Mouse (Mus musculus) ovary, adult 2 months (tissue): ENCODE data around the gene Atp6v1b1. TPM values are rescaled to one million over a fixed set of nuclear protein-coding genes. Genes with fewer than 3 reads are reported as not detected.

ENCODE experiments used
- polyA plus RNA-seq: library from polyadenylated mRNA; depleted of rRNA; stranded (reverse); fragments of >200 nt; gene quantifications from 2 replicates; pipeline ENCODE4 v1.2.3, GENCODE M21; 2012; rRNA removed

The Atp6v1b1 gene
- polyA plus RNA-seq, result 2.4 and 3.4 TPM in 2 replicates

GRCm38 (mm10) chr6:83742761-83743160 is at the start of gene Atp6v1b1:
Gene Atp6v1b1, plus strand, starts transcription at chr6:83742990.

GRCm38 (mm10) chr6:83711067-83711675 is 31.6 kb upstream of the Atp6v1b1 start, which contains the start of gene Vax2:
Gene Vax2, plus strand, starts transcription at chr6:83711264.

DNA sequence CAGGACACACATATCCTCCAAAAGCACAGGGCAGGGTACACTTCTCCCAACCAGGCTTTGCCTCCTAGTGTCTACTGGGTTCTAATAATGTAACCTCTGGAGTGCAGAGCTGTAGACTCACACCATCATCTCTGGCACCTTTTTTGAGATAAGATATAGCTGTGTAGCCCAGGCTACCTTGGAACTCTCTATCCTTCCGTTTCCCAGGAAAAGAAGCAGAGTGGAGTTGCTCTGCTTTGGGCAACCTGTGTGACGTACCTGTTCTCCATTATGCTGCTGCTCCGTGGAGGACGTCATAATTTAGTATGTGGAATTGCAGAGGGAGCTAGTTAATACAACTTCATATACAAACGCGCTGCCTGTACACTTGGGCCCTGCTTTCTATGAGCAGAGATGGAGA is 19.6 kb downstream of the Atp6v1b1 start, which contains the start of gene Ankrd53:
Ankrd53 (plus strand) TSS at position 301 of the 400 bp plus-strand sequence.

GRCm38 (mm10) chr6:83775638-83776293 is 33.0 kb downstream of the Atp6v1b1 start, which contains the start of gene Tex261:
Gene Tex261, minus strand, starts transcription at chr6:83775813.

DNA sequence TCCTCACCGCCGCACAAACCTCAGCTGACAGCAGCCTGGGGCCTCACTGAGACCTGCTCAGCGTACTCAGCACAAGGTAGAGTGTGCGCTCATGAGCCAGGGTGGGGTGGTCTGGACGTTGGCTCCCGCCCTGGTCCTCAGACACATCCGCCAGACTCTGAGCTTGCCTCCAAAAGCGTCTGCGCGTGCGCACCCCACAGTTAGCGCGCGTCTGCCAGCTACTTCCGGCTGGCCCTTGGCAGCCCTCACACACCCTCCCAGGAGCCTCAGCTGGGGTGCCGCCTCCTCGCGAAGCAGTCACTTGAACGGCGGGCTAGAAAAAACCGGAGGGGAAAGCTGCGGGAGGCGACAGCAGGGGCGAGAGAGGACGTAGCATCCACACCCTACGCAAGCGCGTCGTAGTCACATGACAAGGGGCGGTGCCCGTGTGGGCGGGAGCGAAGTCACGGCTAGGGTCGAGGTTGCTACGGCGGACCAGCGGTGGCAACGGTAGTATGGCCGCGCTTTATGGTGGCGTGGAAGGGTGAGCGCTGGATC is 52.0 kb downstream of the Atp6v1b1 start, which contains the start of gene Nagk:
Nagk (plus strand) TSS at position 223 of the 537 bp plus-strand sequence.

Other genes with a start within 250 kb of the Atp6v1b1 start
- 57.3 and 60.1 TPM in 2 replicates for gene Dguok, start 236.0 kb upstream of the Atp6v1b1 start, polyA plus RNA-seq
- gene Actg2, start 206.7 kb upstream of the Atp6v1b1 start, polyA plus RNA-seq, result 499 and 574 TPM in 2 replicates
- gene Stambp, start 170.3 kb upstream of the Atp6v1b1 start, polyA plus RNA-seq, result 10.4 and 14.2 TPM in 2 replicates
- gene Clec4f, start 86.8 kb upstream of the Atp6v1b1 start, polyA plus RNA-seq, result not detected in 2 replicates
- gene Cd207, start 65.1 kb upstream of the Atp6v1b1 start, polyA plus RNA-seq, result not detected in 2 replicates
- gene Vax2, start 31.7 kb upstream of the Atp6v1b1 start, polyA plus RNA-seq, result not detected in 2 replicates
- not detected in 2 replicates for gene Ankrd53, start 19.7 kb downstream of the Atp6v1b1 start, polyA plus RNA-seq
- 130 and 137 TPM in 2 replicates for gene Tex261, start 32.8 kb downstream of the Atp6v1b1 start, polyA plus RNA-seq
- 20.8 and 24.5 TPM in 2 replicates for gene Nagk, start 52.0 kb downstream of the Atp6v1b1 start, polyA plus RNA-seq
- gene Paip2b, start 88.8 kb downstream of the Atp6v1b1 start, polyA plus RNA-seq, result 8.2 and 9.2 TPM in 2 replicates
- 7.5 and 7.9 TPM in 2 replicates for gene Zfp638, start 124.1 kb downstream of the Atp6v1b1 start, polyA plus RNA-seq